Mouse (Mus musculus): ENCODE measurements around the gene Gm44790.

The Gm44790 gene

DNA sequence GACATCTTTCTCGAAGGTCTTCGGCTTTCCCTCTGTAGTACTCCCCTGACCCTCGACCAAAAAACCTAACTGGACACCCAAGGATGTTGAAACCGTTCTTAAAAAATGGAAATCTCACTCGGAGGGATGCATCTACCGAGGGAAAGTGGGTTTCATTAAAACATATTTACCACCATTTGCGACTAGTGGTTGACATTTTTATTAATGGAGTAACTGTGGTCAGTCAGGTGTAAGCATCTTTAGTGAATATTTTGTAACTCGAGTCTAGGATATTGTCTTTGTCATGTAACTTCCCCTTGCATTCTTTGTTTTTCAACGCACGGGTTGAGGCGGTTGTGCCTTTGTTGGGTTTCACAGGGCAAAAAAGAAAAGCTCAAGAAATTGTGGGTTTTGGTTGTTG lies 21.5 kb upstream of the Gm44790 start:
- no peak for DNase-seq

DNA sequence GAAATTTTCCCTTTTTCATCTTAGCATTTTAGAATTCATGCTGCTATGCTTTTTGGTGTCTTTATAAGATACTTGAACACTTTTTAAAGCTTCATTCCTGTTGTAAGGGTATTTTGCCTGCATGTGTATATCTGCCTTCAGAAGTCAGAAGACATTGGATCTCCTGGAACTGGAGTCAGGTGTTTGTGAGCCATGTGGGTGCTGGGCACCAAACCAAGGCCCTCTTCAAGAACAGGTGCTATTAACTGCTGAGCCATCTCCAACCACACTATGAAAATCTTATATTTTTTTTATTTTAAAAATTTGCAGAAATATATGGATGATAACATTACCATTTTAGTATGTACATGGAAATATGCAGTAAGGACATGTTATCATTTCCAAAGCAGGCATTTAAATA lies 20.2 kb upstream of the Gm44790 start:
- no peak for DNase-seq

DNA sequence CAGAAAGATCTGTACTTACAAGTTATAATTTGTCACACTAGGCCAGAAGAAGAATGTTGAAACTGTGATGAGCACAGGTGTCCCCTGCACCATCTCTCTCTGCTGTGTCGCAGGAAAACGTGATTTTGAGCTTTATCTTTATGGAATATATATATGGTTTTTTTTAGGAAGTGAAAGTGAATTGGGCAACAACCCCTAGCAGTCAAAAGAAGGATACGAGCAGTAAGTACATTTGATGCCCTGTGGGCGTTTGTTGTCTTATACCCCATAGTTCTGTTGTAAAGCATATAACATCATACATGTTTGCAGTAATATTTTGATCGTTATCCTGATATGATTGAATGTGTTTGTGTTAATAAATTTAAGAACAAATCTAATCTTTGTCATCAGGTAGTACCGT lies 7.7 kb upstream of the Gm44790 start:
- no peak for DNase-seq

DNA sequence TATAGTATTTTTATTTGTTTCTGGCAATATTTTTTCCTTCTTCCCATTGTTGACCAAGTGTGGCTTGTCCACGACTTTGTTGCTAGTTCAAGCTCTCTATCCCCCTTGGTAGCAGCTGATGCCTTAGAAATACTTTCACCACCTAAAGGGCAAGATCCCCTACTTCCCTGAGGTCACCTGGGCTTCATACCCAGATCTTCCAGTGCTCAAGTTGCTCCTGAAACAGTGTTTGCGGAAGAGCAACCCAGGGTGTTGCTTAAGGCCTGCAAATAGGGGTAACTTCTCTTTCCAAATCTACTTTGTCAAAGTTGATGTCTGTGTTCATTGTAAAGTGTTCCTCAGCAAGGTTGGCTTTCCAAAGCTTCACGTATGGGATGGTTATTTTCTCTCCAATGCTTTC lies 7.2 kb upstream of the Gm44790 start:
- no peak for DNase-seq

DNA sequence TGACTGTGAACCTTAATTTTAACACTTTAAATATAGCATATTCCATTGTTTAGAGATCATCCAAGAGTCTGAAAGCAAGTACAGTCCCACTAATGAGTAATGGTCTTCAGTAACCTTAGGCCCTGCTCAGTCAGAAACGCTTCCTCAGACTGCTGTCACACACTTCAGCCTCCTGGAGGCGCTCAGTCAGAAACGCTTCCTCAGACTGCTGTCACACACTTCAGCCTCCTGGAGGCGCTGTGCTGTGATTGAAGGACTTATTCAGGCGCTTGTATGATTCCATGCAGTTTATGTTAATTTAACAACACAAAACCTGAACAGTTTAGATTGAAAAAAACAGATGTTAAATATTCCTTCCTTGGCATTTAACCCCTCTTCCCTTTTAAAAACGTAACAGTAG lies 6.0 kb upstream of the Gm44790 start:
- DNase-seq = peak; percentile 47

DNA sequence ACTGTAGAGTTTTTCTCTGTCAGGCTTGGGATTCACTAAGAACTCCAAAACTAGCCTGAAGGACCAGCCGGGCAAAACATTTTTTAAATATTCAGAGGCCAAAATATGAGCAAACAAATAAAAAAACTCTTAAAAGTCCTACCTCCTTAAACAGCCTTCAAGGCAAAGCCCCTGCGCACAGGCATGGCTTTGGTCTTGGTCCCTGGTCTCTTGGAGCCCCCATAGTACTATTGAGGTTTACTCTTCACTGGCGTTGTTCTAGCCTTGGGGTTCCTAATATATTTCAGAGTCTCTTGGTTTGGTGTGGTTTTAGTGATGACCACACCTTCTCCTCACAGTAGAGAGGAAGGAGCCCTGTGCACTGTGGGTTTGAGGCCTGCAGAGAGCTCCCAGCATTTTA lies 5.1 kb downstream of the Gm44790 start:
- no peak for DNase-seq

DNA sequence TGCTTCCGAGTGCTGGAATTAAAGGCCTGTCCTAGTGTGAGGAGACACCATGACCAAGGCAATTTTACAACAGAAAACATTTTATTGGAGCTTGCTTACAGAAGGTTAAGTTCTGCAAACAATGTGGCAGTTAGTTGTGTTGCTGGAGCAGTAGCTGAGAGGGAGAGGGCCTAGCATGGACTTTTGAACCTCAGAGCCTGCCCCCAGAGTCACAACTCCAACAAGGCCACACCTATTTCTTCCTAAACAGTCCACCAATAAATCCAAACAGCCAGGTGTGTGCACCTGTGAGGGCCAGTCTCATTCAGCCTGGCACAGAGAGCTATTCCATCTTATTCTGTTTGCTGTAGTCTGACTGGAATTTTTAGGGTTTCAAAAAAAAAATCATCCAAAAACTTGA lies 7.2 kb downstream of the Gm44790 start:
- no peak for DNase-seq

DNA sequence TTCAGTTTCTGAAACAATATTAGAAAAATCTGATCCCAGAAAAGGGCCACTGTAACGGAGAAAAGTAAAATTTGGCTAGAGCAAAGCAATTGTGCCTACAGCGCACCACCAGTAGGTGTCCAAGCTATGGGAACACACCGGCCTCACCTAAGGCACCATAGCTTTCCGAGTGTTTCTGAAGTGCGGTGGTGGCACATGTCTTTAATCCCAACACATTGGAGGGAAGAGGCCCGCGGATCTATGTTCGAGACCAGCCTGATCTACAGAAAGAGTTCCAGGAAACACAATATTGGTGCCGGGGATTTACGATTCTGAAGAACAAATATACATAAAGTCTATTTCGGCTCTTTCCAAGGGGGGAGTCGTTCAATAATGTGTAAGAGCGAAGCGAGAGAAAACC lies 11.3 kb downstream of the Gm44790 start:
- peak; percentile 70 for DNase-seq

DNA sequence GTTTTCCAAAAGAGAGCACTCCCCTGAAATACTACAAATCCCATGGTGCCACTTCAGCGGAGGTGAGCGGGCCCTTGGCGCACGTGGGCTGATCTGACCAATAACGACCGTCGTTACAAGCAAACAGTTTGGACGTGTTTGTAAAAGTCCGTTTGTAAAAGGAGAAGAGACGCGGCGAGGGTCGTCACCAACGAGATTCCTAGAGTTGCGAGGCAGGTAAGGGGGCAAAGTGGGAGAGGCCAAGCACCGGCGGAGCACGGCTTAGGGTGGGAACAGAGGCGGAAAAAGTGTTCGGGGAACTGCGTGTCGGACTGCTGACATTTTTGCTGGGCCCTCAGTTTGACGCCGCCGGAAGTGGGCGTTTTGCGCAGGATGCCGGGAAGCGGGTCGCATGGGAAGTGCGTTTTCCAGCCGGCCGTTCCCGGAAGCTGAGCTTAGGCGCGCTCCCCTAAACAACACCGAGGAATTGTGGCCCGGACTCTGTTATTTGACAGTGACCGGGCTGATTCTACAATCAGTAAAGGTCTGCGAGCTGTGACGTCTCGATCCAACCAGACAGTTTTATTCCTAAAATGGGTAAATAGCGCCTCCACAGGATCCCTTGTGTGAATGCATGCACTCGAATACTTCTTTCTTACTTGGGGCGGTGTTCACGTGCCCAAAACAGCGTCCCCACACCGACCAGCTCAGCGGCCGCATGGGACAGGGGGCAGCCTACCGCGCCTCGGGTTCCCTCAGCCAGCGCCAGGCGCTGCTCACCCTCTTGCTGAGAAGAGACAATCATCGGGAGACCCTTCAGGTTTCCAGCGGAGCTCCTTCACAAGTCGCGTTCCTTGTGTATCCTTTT lies 12.0 kb downstream of the Gm44790 start, which contains the start of gene C87436:
TSS of gene C87436 (plus strand) at position 103 of the 847 bp plus-strand sequence.
- DNase-seq = peak; percentile 91

DNA sequence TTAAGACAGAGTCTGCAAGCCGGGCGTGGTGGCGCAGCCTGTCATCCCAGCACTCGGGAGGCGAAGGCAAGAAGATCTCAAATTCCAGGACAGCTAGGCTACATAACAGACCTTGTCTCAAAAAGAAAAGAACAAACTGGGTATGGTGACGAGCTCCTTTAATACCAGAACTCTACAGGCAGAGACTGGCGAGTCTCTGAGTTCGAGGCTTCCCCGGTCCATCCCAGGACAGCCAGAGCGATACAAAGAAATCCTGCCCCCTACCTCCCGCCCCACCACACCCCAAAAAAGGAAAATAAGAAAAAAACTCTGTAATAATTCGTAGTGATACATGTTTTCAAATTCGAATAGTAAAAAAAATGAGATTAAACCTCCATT lies 12.7 kb downstream of the Gm44790 start:
- DNase-seq = no peak

DNA sequence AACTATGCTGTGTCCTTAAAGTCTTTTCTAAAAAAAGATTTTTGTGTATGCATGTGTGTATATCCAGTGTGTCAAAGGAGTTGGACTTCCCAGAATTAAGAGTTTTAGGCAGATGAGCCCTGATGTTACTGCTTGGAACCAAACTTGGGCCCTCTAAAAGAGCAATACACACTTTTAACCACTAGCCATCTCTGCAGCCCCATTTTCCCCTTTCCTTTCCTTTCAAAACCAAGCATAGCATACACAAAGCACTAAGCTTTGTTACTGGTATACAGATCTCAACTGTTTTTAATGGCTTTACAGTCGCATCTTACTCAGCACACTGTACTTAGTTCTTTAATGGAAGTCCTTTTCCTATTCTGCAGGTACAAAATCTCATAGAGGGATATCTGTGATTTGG lies 13.1 kb downstream of the Gm44790 start:
- no peak for DNase-seq

DNA sequence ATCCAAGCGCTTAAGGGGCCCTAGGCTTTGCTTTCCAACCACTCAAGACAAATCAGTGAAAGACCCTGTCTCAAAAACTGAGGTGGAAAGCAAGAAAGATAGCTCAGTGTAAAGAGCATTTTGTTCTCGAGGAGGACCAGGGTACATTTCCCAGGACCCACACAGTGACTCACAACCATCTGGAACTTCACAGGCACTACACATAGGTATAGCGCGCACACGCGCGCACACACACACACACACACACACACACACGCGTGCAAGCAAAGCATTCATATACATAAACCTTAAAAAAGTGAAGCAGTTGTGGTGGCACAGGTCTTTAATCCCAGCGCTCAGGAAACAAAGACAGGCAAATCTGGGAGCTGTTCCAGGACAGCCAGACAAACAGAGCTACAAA lies 15.1 kb downstream of the Gm44790 start:
- DNase-seq = no peak

DNA sequence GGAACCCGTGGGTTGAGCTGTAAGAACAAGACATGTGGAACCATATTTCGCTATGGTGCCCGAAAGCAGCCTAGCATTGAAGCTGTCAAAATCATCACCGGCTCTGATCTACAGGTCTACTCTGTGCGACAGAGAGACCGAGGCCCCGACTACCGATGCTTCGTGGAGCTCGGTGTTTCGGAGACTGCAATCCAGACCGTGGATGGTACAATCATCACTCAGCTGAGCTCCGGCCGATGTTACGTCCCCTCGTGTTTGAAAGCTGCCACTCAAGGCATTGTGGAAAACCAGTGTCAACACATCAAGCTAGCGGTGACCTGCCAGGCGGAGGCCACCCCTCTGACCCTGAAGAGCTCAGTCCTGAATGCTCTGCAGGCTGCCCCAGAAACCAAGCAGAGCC lies 19.1 kb downstream of the Gm44790 start:
- no peak for DNase-seq

DNA sequence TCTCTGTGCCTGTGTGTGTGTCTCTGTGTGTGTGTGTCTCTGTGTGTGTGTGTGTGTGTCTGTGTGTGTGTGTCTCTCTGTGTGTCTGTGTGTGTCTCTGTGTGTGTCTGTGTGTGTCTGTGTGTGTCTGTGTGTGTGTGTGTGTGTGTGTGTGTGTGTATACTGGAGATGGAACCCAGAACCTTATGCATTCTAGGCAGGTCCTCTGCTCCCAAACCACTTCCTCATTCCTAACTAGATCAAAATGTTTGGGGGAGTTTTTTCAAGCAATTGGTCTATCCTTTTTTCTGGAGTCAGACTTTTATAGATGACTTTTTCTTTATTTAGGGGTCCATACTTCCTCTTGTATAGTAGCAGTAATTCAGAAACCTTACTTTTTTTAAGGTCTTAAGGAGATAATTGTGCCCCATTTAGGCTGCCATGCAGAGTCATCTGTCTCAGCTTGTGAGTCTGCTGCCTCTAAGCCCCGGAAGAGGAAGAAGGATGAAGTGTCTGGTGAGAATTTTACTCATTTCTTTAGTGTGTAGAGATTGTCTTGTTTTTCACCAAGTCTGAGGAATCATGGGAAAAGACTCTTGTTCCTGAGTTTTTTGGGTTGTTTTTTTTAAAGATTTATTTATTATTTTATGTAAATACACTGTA lies 20.6 kb downstream of the Gm44790 start:
- no peak for DNase-seq

DNA sequence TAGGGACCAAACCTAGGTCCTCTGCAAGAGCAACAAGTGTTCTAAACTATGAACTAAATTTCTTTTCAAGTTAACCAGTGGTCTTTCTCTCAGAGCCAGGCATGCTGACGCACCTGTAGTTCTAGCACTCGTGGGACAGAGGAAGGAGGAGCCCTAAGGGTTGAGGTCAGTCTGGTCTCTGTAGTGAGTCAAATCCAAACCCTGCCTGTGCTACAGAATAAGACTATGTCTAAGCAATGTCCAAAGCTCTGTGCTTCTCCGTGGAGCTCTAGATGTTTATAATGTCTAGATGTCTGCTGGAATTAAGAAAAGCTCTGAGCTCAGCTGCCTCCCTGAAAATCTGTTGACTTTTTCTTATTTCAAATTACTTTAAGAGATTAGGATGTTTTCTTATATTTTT lies 30.3 kb downstream of the Gm44790 start:
- DNase-seq = no peak

DNA sequence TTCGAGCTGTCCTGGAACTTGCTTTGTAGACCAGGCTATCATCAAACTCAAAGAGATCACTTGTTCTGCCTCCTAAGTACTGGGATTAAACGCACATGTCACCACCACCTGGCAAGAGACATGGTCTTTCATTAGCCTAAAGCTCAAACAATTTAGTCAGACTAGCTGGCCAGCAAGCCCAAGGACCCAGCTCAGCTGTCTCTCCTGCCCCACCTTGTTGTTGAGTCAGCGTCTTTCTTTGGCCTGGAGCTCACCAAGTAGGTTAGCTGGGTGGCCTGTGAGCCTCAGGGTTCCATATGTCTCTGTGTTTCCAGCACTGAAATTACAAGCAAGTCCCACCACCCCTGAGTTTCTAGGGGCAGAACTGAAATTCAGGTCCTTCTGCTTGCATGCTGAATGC lies 36.6 kb downstream of the Gm44790 start:
- no peak for DNase-seq

DNA sequence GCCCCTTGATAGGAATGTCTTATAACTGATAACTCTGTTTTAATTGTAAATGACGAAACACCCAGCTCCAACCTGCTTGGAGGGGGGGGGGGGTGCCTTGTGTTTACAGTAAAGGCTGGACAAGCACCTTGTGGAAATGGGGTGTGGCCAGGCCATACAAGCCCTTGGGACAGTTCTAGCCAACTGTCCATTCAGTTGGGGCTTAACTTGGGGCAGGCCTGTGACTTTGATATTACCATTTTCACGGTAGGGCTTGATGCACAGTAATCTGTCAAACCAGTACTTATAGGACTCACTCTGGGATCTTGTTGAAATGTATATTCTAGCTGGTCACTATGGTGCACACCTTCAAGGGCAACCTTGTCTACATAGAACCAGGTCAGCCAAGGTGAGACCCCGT lies 44.9 kb downstream of the Gm44790 start:
- no peak for DNase-seq

DNA sequence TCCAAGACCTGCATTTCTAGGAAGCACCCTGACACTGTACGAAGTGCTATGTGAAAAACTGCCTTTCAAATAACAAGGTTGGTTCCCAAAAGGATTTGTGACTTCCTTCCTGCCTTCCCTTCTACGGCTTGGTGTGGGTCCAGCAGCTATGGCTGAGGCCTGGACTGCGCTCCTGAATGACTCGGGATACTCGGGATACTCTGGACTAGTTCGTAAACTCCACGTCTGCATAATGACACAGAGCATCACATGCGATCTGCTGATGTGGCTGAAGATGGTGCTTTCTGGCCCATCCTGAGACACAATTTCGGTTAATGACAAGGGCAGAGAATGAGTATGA lies 45.3 kb downstream of the Gm44790 start:
- DNase-seq = no peak

DNA sequence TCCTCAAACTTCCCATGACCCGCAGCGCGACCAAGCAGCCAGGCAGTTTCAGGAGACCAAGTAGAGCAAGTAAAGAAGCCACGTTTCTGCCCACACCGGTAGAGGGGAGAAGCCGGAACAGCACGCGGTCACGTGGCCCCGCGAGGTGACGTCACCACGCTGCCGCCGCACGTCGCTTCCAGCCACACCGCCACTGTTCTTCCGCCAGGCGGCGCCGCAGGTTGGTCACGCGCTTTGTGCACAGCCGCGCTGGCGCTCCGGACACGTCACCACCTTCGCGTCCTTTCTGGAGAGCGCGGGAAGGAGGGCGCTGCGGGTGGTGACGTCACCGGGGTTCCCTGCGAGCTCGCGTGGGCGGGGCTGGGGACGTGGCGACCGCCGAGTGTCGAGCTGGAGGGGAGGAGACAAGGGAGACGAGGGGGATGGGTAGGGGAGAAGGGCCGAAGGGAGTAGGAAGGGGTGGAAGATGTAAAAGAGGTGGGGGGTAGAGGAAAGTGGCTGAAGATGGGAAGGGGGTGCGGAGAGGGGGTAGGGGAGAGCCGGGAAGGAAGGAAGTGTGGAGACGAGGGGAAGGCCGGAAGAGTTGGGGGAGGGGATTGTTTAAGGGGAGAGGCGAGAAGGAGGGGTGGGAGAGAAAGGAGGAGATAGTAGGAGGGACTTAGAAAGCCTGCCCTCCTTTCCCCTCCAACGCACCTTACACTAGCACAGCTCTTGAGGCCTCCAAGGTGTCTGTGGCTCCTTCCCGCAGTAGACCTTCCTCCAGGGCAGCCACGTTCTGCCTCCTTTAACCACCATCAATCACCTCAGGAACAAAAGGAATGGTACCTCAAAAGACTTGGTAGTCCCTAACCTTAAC lies 45.9 kb downstream of the Gm44790 start:
- DNase-seq = peak; percentile 100

DNA sequence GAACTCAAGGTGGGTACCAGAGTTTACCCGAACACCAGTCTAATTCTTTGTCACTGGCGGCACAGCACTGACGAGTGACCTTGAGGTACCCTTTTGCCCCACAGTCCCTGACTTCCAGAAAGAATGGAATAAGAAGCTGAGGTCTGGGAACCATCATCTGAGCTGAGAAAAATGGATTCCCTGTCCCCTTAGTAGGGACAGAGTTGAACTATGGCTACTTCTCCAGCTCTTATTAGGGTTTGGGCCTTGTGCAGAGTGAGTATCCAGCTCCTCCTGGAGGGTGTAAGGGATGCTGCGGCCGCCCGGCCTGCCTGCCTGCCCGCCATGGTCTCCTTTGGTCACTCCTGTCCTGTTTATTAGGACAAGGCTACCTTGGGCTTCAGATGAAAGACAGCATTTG lies 46.6 kb downstream of the Gm44790 start:
- DNase-seq = peak; percentile 47

DNA sequence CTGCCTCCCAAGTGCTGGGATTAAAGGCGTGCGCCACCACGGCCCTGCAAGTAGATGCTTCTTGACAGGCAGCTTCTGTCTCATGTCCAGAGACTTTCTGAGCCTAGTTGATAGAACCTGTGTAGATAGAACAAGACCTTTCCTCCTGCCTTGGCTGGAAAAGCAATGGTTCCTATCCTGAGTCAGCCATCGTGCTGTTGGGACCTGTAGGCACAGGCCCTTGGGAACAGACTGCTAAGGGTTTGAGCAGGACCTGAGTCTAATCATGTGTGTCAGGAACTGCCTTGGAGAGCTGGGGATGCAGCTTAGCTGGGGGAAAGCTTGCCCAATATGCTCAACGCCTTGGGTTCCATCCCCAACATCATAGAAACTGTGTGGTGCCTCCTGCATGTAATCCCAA lies 47.6 kb downstream of the Gm44790 start:
- no peak for DNase-seq

DNA sequence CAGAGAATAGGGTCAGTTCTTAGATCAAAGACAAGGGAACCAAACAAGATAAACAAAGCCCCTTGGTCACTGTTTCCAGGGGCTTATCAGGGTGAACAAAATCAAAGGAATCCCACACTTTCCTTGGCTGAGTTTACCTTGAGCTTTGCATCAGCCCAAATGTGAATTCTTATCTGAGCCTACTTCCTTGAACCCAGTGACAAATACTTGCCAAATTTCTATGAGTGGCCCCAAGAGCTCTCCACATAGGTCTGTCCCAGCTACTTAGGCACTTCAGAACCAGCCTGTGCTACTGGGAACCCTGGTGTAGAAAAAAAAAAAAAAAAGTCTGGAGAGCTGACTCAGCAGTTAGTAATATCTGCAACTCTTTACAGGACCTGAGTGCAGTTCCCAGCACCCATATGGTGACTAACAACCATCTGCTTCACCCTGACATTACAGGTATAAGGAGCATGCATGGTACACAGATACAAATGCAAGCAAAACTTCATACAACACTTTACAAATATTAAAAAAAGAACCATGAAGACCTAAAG lies 48.3 kb downstream of the Gm44790 start:
- no peak for DNase-seq

DNA sequence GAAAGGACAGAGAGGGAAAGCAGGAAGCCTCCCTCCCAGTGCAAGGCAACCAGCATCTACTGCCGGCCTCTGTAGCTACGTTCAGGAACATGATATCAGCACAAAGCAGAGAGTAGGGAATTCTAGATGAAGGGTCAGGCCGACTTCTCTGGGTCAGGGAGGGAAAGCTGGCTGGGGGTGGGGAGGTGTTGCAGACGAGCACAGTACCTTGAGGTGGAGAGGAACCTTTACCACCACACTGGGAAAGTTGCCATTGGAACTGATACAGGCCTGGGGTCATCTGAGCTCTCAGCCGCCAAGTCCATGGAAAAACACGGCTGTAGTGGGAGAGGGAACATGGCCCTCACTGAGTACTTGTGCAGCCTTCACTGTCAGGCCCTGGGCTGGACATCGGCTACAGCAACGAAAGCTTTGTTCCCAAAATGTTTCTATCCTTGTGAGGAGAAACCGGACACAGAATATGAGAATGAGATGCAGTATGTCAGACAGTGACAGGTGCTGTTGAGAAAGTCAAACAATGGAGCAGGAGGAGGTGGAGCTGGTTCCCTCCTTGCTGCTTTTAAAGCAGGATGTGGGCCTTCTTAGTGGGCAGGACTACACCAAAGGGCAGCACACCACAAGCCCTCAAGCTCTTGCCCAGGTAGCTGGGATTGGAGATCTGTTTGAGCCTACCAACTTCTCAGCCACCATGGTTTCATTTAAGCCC lies 49.2 kb downstream of the Gm44790 start:
- no peak for DNase-seq
